Mouse (Mus musculus) lung, embryonic 16.5 days (tissue): Measurements from ENCODE around the gene Ppard. TPM values are rescaled to one million over a fixed set of nuclear protein-coding genes. Genes with fewer than 3 reads are reported as not detected.

ENCODE experiments used
- ATAC-seq: fragments of 200-750 bp; cut with Nextera tagmentation; 2 replicates; pipeline ENCODE4 v1.8.0; 2017; ENCODE audit warnings: low read depth, mild to moderate bottlenecking, moderate library complexity
- H3K27ac ChIP-seq: fragments of 300-500 bp; sonication (generic); 2 replicates; pipeline ENCODE4 v1.5.1; 2014; ENCODE audit warnings: mild to moderate bottlenecking, control low read depth, low read length
- H3K27me3 ChIP-seq: fragments of 300-500 bp; sonication (generic); 2 replicates; pipeline ENCODE4 v1.6.1; 2014; ENCODE audit warnings: low read depth, low read length, mixed read lengths; ENCODE audit not compliant: control insufficient read depth, insufficient read depth
- H3K36me3 ChIP-seq: fragments of 300-500 bp; sonication (generic); 2 replicates; pipeline ENCODE4 v1.6.1; 2014; ENCODE audit warnings: low read length; ENCODE audit not compliant: control insufficient read depth, insufficient read depth
- H3K4me1 ChIP-seq: fragments of 300-500 bp; sonication (generic); replicated peaks from 2 replicates; pipeline ENCODE4 v1.6.1; 2014; ENCODE audit warnings: low read length, mixed read lengths; ENCODE audit not compliant: control insufficient read depth, insufficient read depth
- H3K4me2 ChIP-seq: fragments of 300-500 bp; sonication (generic); 2 replicates; pipeline ENCODE4 v1.6.1; 2014; ENCODE audit warnings: low read depth, low read length, control low read depth
- H3K4me3 ChIP-seq: fragments of 300-500 bp; sonication (generic); 2 replicates; pipeline ENCODE4 v1.5.1; 2014; ENCODE audit warnings: mild to moderate bottlenecking, low read length, control low read depth
- H3K9ac ChIP-seq: fragments of 300-500 bp; sonication (generic); 2 replicates; pipeline ENCODE4 v1.6.1; 2014; ENCODE audit warnings: low read length, control low read depth
- H3K9me3 ChIP-seq: fragments of 300-500 bp; sonication (generic); 2 replicates; pipeline ENCODE4 v1.6.1; 2016; ENCODE audit warnings: low read length; ENCODE audit not compliant: control insufficient read depth
- WGBS: fragments of 180-500 bp; shearing (Covaris S2); extraction: QIAGEN DNeasy Blood & Tissue Kit; methylation state at CpG from one replicate; pipeline ENCODE4 v1.1.7; 2014; 5-methylcytosine and 5-hydroxymethylcytosine counted together
- polyA plus RNA-seq: library from polyadenylated mRNA; unstranded; fragments of >200 nt; fragmentation: Nextera tagmentation; extraction: Ambion mirVana; gene quantifications from 2 replicates; pipeline ENCODE4 v1.2.1, GENCODE M21; 2015

The Ppard gene
- polyA plus RNA-seq, 1 experiment from 2014 or later = 2.7 TPM

DNA sequence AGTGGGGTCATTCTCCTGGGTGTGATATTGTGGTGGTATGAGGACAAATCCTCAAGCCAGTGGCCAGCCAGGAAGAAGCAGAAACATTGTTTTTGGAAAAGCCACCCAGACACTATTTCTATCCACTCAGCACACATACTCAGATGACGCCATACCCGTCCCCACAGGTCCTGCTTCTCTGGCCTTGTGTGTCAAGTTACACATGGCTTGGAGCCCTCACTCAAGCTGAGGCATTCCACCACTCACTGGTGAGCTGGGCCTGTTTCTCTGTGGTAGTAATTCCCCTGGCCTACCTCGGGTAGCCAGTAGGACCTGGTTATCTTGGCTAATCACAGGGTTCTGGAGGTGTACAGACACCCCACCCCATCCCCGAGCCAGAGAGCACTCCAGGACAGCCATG lies 61.2 kb downstream of the Ppard start:
- H3K4me1 ChIP-seq = peaks cover 12% of the 10 kb centered on the region
- no peaks in the 10 kb centered on the region for H3K27me3 ChIP-seq
- H3K9ac ChIP-seq = no peak overlapping the region
- H3K9me3 ChIP-seq = no peaks in the 10 kb centered on the region
- H3K36me3 ChIP-seq = peaks cover 8% of the 10 kb centered on the region
- no peak for ATAC-seq
- no peak overlapping the region for H3K4me3 ChIP-seq
- H3K4me2 ChIP-seq = no peak overlapping the region
- 54% methylated on average over 4 of the region's 4 CpGs for WGBS
- no peak overlapping the region for H3K27ac ChIP-seq

DNA sequence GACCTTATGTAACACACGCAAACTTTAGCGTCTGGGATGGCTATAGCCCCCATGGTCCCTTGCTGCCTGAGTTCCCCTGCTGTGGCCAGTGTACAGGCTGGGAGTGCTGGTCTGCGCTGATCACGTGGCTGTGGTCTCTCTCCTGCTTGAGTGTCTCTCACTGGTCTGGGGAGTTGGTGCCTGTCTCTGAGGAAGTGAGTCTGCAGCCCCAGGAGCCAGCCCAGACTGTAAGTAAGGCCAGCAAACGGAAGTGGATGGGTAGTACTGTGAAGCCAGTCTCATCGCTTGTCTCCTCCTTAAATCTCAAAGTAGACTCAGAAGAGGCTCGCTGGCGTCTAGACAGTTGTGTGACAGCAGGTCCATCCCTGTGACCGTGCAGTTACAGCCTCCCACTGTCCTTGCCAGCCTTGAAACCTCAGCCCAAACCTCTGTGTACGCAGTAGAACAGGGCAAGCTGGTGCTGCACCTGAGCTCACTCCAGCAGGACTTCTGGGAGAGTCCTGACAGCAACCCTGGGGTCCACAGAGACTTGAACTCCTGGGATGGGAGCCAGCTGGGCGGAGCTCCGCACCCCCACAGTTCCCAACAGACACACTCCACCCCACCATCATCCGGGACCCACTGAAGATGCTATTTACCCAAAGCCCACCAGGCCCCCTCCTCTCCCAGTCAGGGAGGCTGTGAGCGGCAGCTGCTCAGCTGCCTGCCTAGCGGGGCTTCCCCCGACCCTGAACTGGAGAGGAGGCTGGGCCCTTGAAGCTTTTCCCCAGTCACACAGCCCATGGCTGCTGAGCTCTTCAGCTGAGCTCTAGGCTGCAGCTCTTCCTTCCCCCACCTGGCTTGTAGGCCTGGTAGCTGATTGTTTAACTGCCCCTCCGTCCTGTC lies 62.2 kb downstream of the Ppard start:
- ATAC-seq = 0 out of 2 replicates have a peak, but pooled peaks have one; percentile 15
- WGBS = 55% methylated on average over 17 of the region's 17 CpGs
- no peak overlapping the region for H3K4me3 ChIP-seq
- no peak overlapping the region for H3K4me2 ChIP-seq
- H3K27me3 ChIP-seq = no peaks in the 10 kb centered on the region
- no peaks in the 10 kb centered on the region for H3K9me3 ChIP-seq
- H3K9ac ChIP-seq = no peak overlapping the region
- H3K4me1 ChIP-seq = peaks cover 17% of the 10 kb centered on the region
- H3K27ac ChIP-seq = no peak overlapping the region
- H3K36me3 ChIP-seq = peaks cover 12% of the 10 kb centered on the region

- Histone ChIP-seq H3K4me1 (peaks cover 14% of the 10 kb centered on the region), H3K36me3 (peaks cover 8% of the 10 kb centered on the region), H3K9me3 (no peaks in the 10 kb centered on the region), H3K4me2 (no peak overlapping the region), H3K27me3 (no peaks in the 10 kb centered on the region), H3K27ac (no peak overlapping the region), H3K9ac (no peak overlapping the region), H3K4me3 (no peak overlapping the region)
- WGBS = 91% methylated on average over 17 of the region's 17 CpGs
- ATAC-seq = no peak
Observed at GRCm38 (mm10) chr17:28298888-28299287, 66.4 kb downstream of the Ppard start.

DNA sequence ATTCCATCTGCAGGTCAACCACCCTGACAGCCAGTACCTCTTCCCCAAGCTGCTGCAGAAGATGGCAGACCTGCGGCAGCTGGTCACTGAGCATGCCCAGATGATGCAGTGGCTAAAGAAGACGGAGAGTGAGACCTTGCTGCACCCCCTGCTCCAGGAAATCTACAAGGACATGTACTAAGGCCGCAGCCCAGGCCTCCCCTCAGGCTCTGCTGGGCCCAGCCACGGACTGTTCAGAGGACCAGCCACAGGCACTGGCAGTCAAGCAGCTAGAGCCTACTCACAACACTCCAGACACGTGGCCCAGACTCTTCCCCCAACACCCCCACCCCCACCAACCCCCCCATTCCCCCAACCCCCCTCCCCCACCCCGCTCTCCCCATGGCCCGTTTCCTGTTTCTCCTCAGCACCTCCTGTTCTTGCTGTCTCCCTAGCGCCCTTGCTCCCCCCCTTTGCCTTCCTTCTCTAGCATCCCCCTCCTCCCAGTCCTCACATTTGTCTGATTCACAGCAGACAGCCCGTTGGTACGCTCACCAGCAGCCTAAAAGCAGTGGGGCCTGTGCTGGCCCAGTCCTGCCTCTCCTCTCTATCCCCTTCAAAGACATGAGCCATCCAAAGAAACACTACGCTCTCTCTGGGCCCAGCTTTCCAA lies 67.3 kb downstream of the Ppard start:
- 40% methylated on average over 10 of the region's 11 CpGs for WGBS
- Histone ChIP-seq H3K27me3 (no peaks in the 10 kb centered on the region), H3K4me1 (peaks cover 12% of the 10 kb centered on the region), H3K4me2 (no peak overlapping the region), H3K36me3 (peaks cover 8% of the 10 kb centered on the region), H3K9me3 (no peaks in the 10 kb centered on the region), H3K27ac (peak overlapping the region; percentile 67; the same call in 1 of the 2 replicates), H3K4me3 (no peak overlapping the region), H3K9ac (0 out of 2 replicates have a peak overlapping the region, but pooled peaks have one; percentile 18)
- ATAC-seq = peak; percentile 58

GRCm38 (mm10) chr17:28300323-28300722 lies 67.8 kb downstream of the Ppard start:
- Histone ChIP-seq H3K4me2 (no peak overlapping the region), H3K27ac (peak overlapping the region; percentile 67; the same call in 1 of the 2 replicates), H3K9ac (0 out of 2 replicates have a peak overlapping the region, but pooled peaks have one; percentile 18), H3K9me3 (no peaks in the 10 kb centered on the region), H3K4me3 (no peak overlapping the region), H3K36me3 (peaks cover 8% of the 10 kb centered on the region), H3K4me1 (peaks cover 12% of the 10 kb centered on the region), H3K27me3 (no peaks in the 10 kb centered on the region)
- WGBS = 34% methylated on average over 9 of the region's 9 CpGs
- peak; percentile 45 for ATAC-seq

- ATAC-seq = peak; percentile 15
- H3K4me1 ChIP-seq = peaks cover 12% of the 10 kb centered on the region
- 36% methylated on average over 3 of the region's 3 CpGs for WGBS
- H3K4me3 ChIP-seq = no peak overlapping the region
- H3K36me3 ChIP-seq = peaks cover 8% of the 10 kb centered on the region
- no peak overlapping the region for H3K4me2 ChIP-seq
- no peaks in the 10 kb centered on the region for H3K9me3 ChIP-seq
- H3K27ac ChIP-seq = no peak overlapping the region
- H3K9ac ChIP-seq = no peak overlapping the region
- no peaks in the 10 kb centered on the region for H3K27me3 ChIP-seq
Observed at GRCm38 (mm10) chr17:28300850-28301249, 68.3 kb downstream of the Ppard start.

- H3K4me1 ChIP-seq = peaks cover 8% of the 10 kb centered on the region
- H3K4me2 ChIP-seq = no peak overlapping the region
- no peaks in the 10 kb centered on the region for H3K27me3 ChIP-seq
- no peaks in the 10 kb centered on the region for H3K36me3 ChIP-seq
- 46% methylated on average over 10 of the region's 10 CpGs for WGBS
- no peak overlapping the region for H3K9ac ChIP-seq
- H3K4me3 ChIP-seq = no peak overlapping the region
- no peak overlapping the region for H3K27ac ChIP-seq
- no peaks in the 10 kb centered on the region for H3K9me3 ChIP-seq
- ATAC-seq = no peak
Observed at GRCm38 (mm10) chr17:28305172-28305571, 72.7 kb downstream of the Ppard start.

DNA sequence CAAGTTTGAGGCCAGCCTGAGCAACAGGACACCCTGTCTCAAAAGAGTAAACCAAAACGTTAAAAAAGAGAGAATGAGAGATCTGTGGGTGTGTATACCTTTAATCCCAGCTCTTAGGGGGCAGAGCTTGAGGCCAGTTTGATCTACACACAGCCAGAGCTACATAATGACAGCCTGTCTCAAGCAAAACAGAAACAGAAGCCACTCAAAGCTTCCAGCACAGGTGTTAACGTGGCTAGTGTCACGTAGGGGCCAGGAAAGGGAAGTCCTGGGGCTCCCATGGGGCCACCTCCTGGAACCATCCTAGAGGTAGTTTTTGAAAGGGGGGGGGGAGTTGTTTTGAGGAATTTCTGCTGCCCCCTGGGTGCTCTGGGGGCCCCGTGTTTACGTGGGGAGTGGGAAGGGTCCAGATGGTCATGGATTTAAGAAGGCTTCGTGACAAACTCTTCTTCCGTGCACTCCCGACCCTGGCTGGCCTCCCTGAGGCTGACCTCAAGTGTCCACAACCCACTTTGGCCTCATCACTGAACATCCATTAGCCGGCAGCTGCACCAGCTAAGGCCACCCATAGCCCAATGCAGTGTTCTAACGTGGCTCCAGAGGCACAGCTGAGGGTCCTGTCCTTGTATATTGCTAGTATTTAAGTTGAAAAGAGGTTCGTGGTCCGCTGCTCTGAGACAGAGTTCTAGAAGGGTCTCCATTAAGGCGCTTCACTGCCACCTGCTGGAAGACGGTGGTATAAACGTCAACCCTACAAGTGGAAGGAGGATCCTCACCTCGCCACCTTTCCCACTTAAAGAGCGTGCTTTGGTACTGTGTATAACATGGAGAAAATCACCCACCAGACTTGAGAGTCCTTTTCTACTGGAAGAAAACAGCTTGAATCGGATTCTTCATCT lies 76.0 kb downstream of the Ppard start:
- WGBS = 8% methylated on average over 18 of the region's 18 CpGs

More for the DNA sequence above, 76.0 kb downstream of the Ppard start:
- no peaks in the 10 kb centered on the region for H3K36me3 ChIP-seq
- peak; percentile 4; the same call in 1 of the 2 replicates for ATAC-seq
- no peaks in the 10 kb centered on the region for H3K9me3 ChIP-seq
- H3K27me3 ChIP-seq = no peaks in the 10 kb centered on the region
- no peak overlapping the region for H3K4me3 ChIP-seq
- H3K27ac ChIP-seq = no peak overlapping the region
- H3K4me2 ChIP-seq = peak overlapping the region; percentile 37
- H3K4me1 ChIP-seq = peaks cover 7% of the 10 kb centered on the region; the same call in 1 of the 2 replicates
- H3K9ac ChIP-seq = peak overlapping the region; percentile 49
